Mouse (Mus musculus): ENCODE data around the gene Specc1.
A peak's percentile ranks its signal among the peaks of the same experiment; 100 is the strongest.

The Specc1 gene

GRCm38 (mm10) chr11:62259214-62259613 is 302.7 kb downstream of the Specc1 start:
- no peak for DNase-seq

GRCm38 (mm10) chr11:62263599-62263998 is 307.0 kb downstream of the Specc1 start:
- DNase-seq, result peak; percentile 47

- DNase-seq, result no peak
Measured at GRCm38 (mm10) chr11:62264018-62264417, 307.5 kb downstream of the Specc1 start.

GRCm38 (mm10) chr11:62265642-62266041 is 309.1 kb downstream of the Specc1 start:
- no peak for DNase-seq

- no peak for DNase-seq
Measured at GRCm38 (mm10) chr11:62266466-62267214, 310.1 kb downstream of the Specc1 start.

- DNase-seq, result no peak
Measured at GRCm38 (mm10) chr11:62268381-62268780, 311.8 kb downstream of the Specc1 start.

GRCm38 (mm10) chr11:62269097-62269496 is 312.5 kb downstream of the Specc1 start:
- no peak for DNase-seq

GRCm38 (mm10) chr11:62270851-62271250 is 314.3 kb downstream of the Specc1 start:
- DNase-seq, result no peak
